Mouse (Mus musculus) adrenal gland (tissue): ENCODE results near the gene Scg3.
"Not testable (repeated sequence)": the region's sequence is repeated elsewhere in the genome, so short reads cannot be mapped to it uniquely, and the experiment has no call there.

ENCODE experiments used
- intact Hi-C: fragments of 180-260 bp; cut with DNase I; formaldehyde crosslinking; loops from one replicate; pipeline ENCODE4 v1.15.1; 2025
- long read RNA-seq, 2 experiments: library from polyadenylated mRNA; unstranded; transcript quantifications; one replicate each; pipeline ENCODE4 v2.0.0; 2020; ENCODE audit warnings: borderline replicate concordance in 1 of 2; ENCODE audit not compliant: insufficient replicate concordance in 1 of 2

The Scg3 gene
- long read RNA-seq, experiment 1, transcript Scg3-202 (12 exons, 2,152 nt) = major isoform, 5 of 15 reads
- long read RNA-seq, experiment 1, partial matches to known transcripts = 4 of 15 reads
- long read RNA-seq, experiment 1, other reads (novel, unspliced or antisense) = 1 of 15 reads
- long read RNA-seq, experiment 2, transcript Scg3-202 (12 exons, 2,152 nt) = major isoform, 8 of 30 reads
- long read RNA-seq, experiment 2, transcript Scg3-201 (12 exons, 2,384 nt) = minor isoform, 5 of 30 reads
- long read RNA-seq, experiment 2, partial matches to known transcripts = 14 of 30 reads
- long read RNA-seq, experiment 2, other reads (novel, unspliced or antisense) = 3 of 30 reads

GRCm38 (mm10) chr9:75683426-75684191, at the start of gene Scg3:
TSS of gene Scg3 (minus strand) at chr9:75684056.
- intact Hi-C loops = no loop called here

GRCm38 (mm10) chr9:75719952-75720687, 36.3 kb upstream of the Scg3 start:
- intact Hi-C loops = no loop called here

- intact Hi-C loops = no loop called here
These were observed 35.6 kb upstream of the Scg3 start for GRCm38 (mm10) chr9:75719481-75719880.

- intact Hi-C loops = no loop called here
These were observed 916 bp upstream of the Scg3 start for GRCm38 (mm10) chr9:75684772-75685171.

GRCm38 (mm10) chr9:75684292-75684691, 436 bp upstream of the Scg3 start:
- intact Hi-C loops = no loop called here

- intact Hi-C loops = no loop called here
These were observed 3.2 kb downstream of the Scg3 start for GRCm38 (mm10) chr9:75680606-75681005.

GRCm38 (mm10) chr9:75679629-75680028, 4.2 kb downstream of the Scg3 start:
- intact Hi-C loops = no loop called here

- intact Hi-C loops = no loop called here
These were observed 5.5 kb downstream of the Scg3 start for GRCm38 (mm10) chr9:75678341-75678740.

GRCm38 (mm10) chr9:75676226-75676625, 7.6 kb downstream of the Scg3 start:
- intact Hi-C loops = no loop called here

- intact Hi-C loops = no loop called here
These were observed 11.1 kb downstream of the Scg3 start for GRCm38 (mm10) chr9:75672769-75673168.

GRCm38 (mm10) chr9:75666612-75667011, 17.2 kb downstream of the Scg3 start:
- intact Hi-C loops = no loop called here

GRCm38 (mm10) chr9:75665364-75665763, 18.5 kb downstream of the Scg3 start:
- intact Hi-C loops = no loop called here

GRCm38 (mm10) chr9:75660917-75661316, 22.9 kb downstream of the Scg3 start:
- intact Hi-C loops = no loop called here

- intact Hi-C loops = not testable (repeated sequence)
These were observed 27.4 kb downstream of the Scg3 start for GRCm38 (mm10) chr9:75656456-75656855.

GRCm38 (mm10) chr9:75653981-75654911, 29.6 kb downstream of the Scg3 start:
- intact Hi-C loops = no loop called here

- intact Hi-C loops = no loop called here
These were observed 38.5 kb downstream of the Scg3 start for GRCm38 (mm10) chr9:75645405-75645804.

- intact Hi-C loops = no loop called here
These were observed 49.6 kb downstream of the Scg3 start for GRCm38 (mm10) chr9:75634226-75634625.

- intact Hi-C loops = no loop called here
These were observed 50.3 kb downstream of the Scg3 start for GRCm38 (mm10) chr9:75633603-75634002.

GRCm38 (mm10) chr9:75632902-75633301, 51.0 kb downstream of the Scg3 start:
- intact Hi-C loops = no loop called here

- intact Hi-C loops = no loop called here
These were observed 51.7 kb downstream of the Scg3 start for GRCm38 (mm10) chr9:75632111-75632510.
